Mouse (Mus musculus) cerebellum, adult 2 months (tissue): ENCODE measurements at regions not wholly inside any gene's neighbourhood (a gene's known extent, or its start where the extent isn't known, plus 50 kb on each side); places are given as distances from the start of the nearest gene placed in this dataset.

ENCODE experiments used
- CTCF ChIP-seq: fragments of 200-500 bp; IDR thresholded peaks from 2 replicates; pipeline ENCODE4 v1.5.1; 2011; ENCODE audit warnings: low read depth, mild to moderate bottlenecking, control low read depth, low read length, moderate library complexity, borderline replicate concordance; ENCODE audit not compliant: insufficient read depth
- POLR2A ChIP-seq: fragments of 200-500 bp; IDR thresholded peaks from 2 replicates; pipeline ENCODE4 v1.6.1; 2011; ENCODE audit warnings: low read length, control low read depth, borderline replicate concordance; ENCODE audit not compliant: insufficient read depth

- TF ChIP-seq POLR2A (no peak), CTCF (no peak)
Observed at GRCm38 (mm10) chr1:42629465-42630261, 65.9 kb upstream of the Pou3f3 start.
